Mouse (Mus musculus) ovary, adult 18-20 months (tissue): ENCODE data around the gene Crtc1.

Experiments used
- DNase-seq: peaks from one replicate; pipeline ENCODE4 v3.0.0; 2022; ENCODE audit warnings: low spot score, mixed read lengths

The Crtc1 gene

GRCm38 (mm10) chr8:70439055-70439847, at the start of gene Crtc1:
Crtc1 (minus strand) TSS chr8:70439579.
- DNase-seq, result peak; percentile 95

DNA sequence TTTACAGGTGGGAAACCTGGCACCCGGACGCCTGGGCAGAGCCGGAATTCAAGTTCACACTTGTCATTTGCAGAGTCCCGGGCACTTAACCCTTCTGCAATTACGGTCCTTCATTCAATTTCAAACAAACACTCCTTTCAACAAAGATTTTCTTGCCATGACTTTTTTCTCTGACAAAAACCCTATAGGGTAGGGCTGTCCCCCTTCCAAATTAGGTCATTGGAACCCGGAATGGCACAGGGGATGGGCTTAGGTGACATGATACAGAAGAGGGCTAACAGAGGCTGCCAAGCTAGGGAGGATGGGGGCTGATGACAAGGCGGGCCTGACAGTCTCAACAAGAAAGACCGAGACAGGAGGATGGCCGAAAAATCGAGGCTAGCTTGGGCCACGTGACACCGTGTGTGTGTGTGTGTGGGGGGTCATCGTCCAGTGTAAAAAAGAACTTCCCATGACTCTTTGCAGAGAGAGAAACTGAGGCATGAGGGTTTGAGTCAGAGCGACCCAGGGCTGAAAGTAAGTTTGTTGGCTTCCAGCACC, 49.6 kb upstream of the Crtc1 start:
- DNase-seq, result no peak

GRCm38 (mm10) chr8:70487993-70488796, 48.8 kb upstream of the Crtc1 start:
- DNase-seq, result no peak

DNA sequence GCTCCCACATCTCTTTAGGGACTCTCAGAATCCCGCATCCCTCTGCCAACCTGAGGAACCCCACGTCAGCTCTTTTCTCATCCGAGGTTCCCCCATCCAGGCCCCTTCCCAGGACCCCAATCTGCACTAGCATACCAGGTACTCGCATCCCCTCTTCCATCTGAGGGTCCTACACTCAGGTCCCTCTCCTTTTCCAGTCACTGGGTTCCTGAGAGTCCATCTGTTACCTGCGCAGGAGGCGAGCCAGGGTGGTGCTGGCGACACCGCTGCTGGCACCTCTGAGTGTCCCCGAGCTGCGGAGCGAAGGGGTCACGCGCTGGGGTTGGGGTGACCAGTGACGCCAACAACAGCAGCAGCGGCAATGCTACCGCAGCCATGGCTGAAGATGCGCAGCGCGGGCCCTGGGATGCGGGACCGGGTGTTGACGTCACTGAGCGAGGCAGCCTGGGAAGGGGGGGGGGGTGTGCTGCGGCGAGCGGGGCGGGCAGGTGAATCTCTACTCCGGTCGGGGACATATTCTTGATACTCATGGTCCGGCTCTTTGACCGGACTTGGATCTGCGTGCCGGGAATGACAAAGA, 47.7 kb upstream of the Crtc1 start, which contains the start of gene Tmem59l:
Gene Tmem59l, minus strand, starts transcription at position 418 of the 580 bp plus-strand sequence.
- DNase-seq, result no peak

DNA sequence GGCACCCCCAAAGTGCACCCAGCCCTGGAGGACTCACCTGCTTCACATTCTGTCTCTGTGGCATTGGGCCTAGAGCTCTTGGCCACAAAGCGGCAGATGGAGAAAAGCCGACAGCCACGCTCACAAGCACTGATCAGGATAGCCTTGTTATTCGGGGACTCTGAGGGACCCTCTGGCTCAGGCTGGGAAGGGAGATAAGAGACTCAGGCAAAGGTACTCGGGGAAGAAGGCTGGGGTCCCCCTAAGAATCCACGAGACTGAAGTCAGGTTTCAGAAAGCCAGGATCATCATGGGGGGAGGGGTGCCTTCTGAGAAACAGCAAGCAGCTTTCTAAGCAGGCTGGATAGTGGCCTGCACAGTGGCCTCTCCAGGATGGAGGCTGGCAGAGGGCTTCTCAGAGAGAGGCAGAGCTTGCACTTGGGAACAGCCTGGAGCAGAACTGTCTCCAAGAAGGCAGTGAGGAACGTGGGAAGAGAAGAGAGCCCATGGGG, 46.9 kb upstream of the Crtc1 start:
- DNase-seq, result no peak

DNA sequence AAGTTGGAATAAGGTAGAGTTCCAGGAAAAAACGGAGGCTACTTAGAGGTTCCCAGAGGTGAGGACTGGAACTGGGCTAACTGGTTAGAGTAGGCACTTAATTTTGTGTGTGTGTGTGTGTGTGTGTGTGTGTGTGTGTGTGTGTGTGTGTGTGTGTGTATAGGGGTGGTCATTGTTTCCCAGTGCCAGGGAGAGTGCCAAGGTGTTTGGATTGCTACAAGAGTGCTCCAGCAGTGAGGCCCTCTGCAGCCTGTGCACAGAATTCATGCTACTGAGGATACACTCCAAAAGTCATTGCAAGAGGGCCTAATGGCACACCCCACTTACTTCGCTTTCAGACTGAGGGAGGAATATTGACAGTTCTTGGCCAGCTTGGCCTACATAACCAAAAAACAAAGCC, 43.6 kb upstream of the Crtc1 start:
- no peak for DNase-seq

GRCm38 (mm10) chr8:70481908-70482307, 42.5 kb upstream of the Crtc1 start:
- no peak for DNase-seq

GRCm38 (mm10) chr8:70477269-70477982, 38.0 kb upstream of the Crtc1 start:
- DNase-seq, result no peak

DNA sequence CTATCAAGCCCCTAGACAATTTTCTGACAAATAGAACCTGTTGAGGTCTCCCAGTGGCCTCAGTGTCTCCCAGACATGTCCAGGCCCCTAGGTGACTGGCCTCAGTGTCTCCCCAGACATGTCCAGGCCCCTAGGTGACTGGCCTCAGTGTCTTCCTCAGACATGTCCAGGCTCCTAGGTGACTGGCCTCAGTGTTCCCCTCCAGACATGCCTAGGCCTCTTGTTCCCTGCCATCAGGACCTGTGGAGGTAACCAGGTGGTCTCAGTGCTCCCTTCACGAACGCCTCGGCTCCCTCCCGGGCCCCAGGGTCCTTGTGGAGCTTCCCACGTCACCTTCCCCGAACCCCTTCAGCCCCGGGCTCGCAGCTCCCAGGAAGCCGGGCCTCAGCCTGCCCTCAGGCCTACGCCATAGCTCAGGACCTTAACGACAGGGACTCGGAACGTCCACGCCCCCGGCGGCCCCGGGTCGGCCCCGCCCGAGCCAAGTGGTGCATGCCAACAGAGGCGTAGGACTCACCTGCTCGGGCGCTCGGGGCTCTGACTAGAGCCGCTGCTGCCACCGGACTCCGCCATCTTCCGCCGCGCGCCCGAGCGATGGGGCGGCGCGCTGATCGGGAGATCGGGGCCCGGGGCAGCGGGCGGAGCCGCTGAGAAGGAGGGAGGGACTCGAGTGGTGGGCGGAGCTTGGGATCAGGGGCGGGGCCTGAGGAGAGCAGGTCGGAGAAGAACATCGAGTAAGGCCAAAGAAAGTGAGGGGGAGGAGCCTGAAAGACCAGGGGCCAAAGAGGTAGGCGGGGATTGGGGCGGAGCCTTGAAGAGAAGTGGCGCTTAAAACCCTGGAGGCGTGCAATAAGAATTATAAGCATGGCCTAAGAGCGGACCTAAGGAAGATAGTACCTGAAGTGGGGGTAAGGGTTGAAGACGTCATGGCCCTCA, 37.2 kb upstream of the Crtc1 start, which contains the start of gene Klhl26:
Gene Klhl26, minus strand, starts transcription at position 636 of the 936 bp plus-strand sequence.
- DNase-seq, result peak; percentile 92

DNA sequence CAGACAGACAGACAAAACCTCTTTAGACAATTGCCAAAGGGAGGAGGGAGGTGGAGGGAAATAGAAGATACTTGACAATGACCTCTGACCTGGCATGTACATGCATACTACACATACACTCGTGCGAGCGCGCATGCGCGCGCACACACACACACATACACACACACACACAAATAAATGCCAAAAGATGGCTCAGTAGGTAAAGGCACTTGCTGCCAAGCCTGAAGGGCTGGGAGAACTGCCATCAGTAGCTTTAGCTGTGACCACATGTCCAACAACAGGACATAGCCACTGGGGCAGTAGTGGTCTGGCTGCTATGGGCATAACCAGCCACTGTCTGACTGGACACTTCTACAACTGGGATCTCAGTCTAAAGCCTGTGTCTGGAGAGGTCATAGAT, 32.5 kb upstream of the Crtc1 start:
- no peak for DNase-seq

DNA sequence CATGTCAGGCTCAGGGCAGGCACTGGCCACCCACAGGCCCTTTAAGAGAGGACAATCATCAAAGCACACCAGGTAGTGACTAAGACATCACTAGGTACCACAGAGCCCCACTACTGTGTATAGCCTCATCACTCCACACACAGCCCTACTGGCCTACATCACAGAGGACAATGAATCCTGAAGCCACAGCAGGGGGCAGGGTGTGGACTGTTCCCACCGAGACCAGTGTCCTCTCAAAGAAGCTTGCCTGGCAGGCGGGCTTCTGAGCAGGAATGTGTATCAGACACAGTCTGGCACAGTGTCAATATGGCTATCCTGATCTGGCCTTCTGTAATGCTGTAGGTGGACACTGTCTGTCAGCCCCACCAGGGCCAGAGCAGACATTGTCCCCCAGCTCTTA, 30.6 kb upstream of the Crtc1 start:
- DNase-seq, result no peak

DNA sequence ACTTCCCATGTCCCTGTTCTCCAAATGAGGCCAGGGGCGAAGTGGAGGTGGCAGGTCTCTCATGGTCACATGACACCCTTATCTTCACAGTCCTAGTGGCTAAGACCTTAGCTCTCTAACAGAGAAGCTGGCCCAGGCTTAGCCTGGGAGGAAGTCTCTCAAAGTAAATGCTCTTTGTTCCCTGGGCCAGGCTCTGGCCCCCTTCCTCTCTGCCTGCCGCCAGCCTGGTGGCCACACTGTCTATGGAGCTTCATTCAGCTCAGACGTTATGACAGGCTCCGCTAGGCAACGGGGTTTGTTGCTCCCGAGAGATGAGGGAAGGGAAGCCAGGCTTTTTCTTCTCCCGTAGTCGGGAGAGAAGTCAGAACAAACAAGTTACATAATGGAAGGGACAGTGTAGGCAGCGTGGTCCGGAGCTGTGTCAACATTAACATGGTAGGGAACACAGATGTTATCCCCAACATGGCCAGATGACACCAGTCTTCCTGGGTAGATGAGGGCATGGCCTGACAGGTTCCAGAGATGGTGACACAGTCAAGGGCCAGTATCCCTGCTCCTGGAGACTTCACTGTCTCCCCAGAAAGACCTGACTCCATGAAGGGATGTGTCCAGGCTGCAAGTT, 30.0 kb upstream of the Crtc1 start:
- DNase-seq, result no peak

- DNase-seq, result no peak
Observed at GRCm38 (mm10) chr8:70468733-70469132, 29.4 kb upstream of the Crtc1 start.

DNA sequence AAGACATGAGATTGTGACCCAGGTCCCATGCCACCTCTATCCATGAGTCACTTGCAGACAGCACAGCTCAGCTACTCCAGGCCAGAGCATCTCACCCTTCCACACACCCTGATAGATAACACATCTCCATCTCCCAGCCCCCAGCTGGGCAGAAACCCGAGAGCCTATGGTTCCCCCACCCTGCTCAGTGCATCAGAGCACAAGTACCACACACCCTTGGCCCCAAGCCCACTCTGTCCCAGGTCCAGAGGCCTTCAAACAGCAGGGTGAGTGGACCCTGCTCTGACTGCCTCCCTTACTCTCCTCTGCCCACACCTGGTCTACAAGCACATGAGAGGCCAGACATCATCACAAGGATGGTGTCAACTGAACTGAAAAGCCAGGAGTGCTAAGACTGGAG, 28.5 kb upstream of the Crtc1 start:
- DNase-seq, result no peak

DNA sequence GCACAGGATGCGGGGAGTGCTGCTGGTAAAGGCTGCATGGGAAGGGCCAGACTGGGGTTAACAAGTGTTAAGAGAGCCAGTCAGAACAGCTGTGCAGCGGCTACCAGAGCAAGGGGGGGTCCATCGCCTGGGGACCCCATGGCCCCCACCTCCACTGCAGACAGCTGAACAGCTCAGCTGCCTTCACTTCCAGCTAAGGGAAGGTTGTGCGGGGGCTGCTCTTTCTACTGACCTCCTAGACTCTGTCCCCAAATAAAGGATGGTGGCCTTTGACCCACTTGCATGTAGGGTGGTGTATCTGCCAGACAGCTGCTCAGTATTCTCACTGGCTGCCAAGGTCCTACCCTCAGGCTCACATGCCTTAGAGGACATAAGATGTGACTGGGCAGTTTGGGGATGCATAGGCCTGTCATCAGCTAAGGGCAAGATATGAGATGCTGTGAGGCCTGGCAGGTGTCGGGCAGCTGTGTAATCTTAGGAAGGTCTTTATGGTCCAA, 27.9 kb upstream of the Crtc1 start:
- no peak for DNase-seq

DNA sequence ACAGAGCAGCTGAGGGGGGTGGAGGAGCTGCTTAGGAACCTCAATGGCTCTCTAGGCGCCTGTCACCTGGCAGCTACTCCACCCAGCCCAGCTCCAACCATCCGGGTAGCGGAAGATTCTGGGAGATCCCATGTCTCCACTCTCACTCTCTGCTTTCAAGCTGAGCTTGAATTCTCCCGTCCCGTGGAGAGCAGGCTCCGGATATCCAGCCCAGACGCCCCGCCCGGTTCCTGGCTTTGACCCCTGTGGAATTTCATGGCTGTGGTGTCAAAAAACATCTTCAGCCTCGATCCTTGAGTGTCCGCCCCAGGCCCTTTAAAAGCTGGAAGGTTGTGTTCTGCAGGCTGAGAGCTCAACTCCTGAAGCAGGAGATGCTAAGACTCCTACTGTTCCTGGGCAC, 27.4 kb upstream of the Crtc1 start:
- DNase-seq, result no peak

GRCm38 (mm10) chr8:70466305-70466704, 26.9 kb upstream of the Crtc1 start:
- DNase-seq, result no peak

DNA sequence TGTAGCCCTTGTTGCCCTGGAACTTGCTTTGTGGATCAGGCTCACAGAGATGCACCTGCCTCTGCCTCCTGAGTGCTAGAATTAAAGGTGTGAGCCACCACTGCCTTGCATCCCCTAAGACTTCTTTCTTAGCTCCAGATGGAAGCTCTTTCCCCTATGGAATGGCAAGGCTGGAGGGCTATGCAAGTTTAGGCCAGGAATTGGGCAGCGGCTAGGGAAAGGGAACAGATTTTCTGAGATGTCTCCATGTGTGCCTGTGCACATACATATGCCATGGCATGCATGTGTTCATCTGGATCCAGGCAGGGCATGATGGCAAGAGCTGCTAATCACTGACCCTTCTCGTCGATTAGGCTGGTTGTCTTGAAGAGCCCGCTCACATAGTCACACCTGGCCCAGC, 26.3 kb upstream of the Crtc1 start:
- no peak for DNase-seq

GRCm38 (mm10) chr8:70464162-70464561, 24.8 kb upstream of the Crtc1 start:
- no peak for DNase-seq

DNA sequence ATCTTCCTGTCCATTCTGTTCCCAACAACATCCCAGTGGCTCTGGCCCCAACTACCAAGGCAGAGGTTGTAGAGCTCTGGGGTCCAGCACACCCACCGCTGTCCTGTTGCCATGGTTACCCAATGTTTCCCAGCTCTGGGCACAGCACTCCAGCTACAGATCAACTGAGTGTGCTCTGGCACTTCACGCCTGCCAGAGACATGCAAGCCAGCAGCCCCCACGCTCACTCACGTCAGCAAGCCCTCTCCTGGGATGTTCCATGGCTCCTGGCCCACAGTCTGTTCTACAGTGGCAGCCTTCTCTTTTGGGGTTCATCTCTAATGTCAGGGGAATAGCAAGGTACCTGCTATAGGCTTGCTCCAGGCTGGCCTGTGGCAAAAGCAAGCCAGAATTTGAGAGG, 23.9 kb upstream of the Crtc1 start:
- DNase-seq, result no peak
